Mouse (Mus musculus): ENCODE measurements around the gene Plcl1.

DNA sequence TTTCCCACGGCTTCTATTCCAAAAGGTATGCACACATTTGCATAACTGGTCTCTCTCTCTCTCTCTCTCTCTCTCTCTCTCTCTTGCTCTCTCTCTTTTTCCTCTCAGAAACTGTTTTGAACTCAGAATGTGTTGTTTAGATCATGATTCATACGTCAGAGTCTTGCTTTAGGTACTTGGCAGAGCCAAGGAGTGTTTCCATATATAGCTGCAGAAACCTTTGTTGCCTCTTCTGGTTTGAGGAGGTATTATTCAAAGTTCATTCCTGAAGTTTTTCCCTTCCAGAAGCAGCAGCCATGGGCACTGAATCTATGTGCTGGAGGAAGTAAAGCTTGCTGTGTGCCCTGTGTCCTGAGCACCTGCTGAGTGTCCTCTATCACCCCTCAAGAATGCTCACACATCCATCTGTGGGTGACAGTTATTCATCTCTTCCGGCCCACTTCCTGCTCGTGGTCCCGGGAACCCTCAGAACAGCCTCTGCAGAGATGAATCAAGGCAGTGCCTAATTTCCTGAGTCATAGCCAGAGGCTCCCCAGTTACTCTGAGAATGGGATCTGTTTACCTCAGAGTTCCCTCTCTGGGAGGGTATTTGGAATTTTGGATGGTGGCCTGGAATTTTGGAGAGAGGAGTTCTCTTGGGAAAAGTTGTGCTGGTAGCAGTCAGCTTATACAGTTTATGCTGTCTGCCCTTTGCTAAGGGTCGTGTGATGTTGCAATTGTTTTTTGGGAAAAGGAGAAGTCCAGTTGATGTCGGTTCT lies 123.0 kb downstream of the Plcl1 start:
- TF ChIP-seq POLR2A (IDR thresholded peaks at IDR 0.05; ENCODE audit: control insufficient read depth, low read depth, low read length), result no peak
- no peak for TF ChIP-seq CTCF (IDR thresholded peaks at IDR 0.05; ENCODE audit: control insufficient read depth, insufficient read depth, insufficient replicate concordance, low read depth, low read length)

All from testis, adult 2 months (tissue).